Mouse (Mus musculus) olfactory bulb, adult 2 months (tissue): ENCODE results near the gene Gm29776. TPM values are rescaled to one million over a fixed set of nuclear protein-coding genes. Genes with fewer than 3 reads are reported as not detected.
A peak's percentile ranks its signal among the peaks of the same experiment; 100 is the strongest.

ENCODE experiments used
- H3K27ac ChIP-seq: fragments of 200-500 bp; 2 replicates; pipeline ENCODE4 v1.5.1; 2012; ENCODE audit warnings: low read depth, low read length; ENCODE audit not compliant: insufficient read depth
- H3K4me1 ChIP-seq: fragments of 200-500 bp; 2 replicates; pipeline ENCODE4 v1.6.1; 2012; ENCODE audit warnings: low read length; ENCODE audit not compliant: control insufficient read depth, insufficient read depth
- H3K4me3 ChIP-seq: fragments of 200-500 bp; 2 replicates; pipeline ENCODE4 v1.5.1; 2012; ENCODE audit warnings: mild to moderate bottlenecking, low read depth, low read length, moderate library complexity; ENCODE audit not compliant: insufficient read depth
- CTCF ChIP-seq: fragments of 200-500 bp; IDR thresholded peaks from 2 replicates; pipeline ENCODE4 v1.5.1; 2012; ENCODE audit warnings: low read depth, mild to moderate bottlenecking, low read length, moderate library complexity; ENCODE audit not compliant: insufficient read depth
- POLR2A ChIP-seq: fragments of 200-500 bp; IDR thresholded peaks from 2 replicates; pipeline ENCODE4 v1.6.1; 2012; ENCODE audit warnings: mild to moderate bottlenecking, low read depth, low read length, moderate library complexity; ENCODE audit not compliant: insufficient read depth
- WGBS: fragments of 180-500 bp; shearing (Covaris S2); methylation state at CpG from one replicate; pipeline ENCODE4 v1.1.7; 2018; 5-methylcytosine and 5-hydroxymethylcytosine counted together
- polyA plus RNA-seq: library from polyadenylated mRNA; stranded (reverse); fragments of >200 nt; gene quantifications from 2 replicates; pipeline ENCODE4 v1.2.4, GENCODE M21; 2012; ENCODE audit warnings: low replicate concordance; ENCODE audit not compliant: missing spikeins, insufficient read depth, insufficient read length

Gm29776 gene
- polyA plus RNA-seq, 1 experiment, result not detected

GRCm38 (mm10) chr14:54676290-54676689, 22.3 kb downstream of the Gm29776 start:
- Histone ChIP-seq H3K27ac (no peak overlapping the region), H3K4me1 (no peaks in the 10 kb centered on the region), H3K4me3 (no peak overlapping the region)
- no peak for TF ChIP-seq POLR2A
- TF ChIP-seq CTCF, result no peak
- WGBS, result 70% methylated on average over 5 of the region's 5 CpGs

GRCm38 (mm10) chr14:54674317-54674716, 24.3 kb downstream of the Gm29776 start:
- H3K4me1 ChIP-seq, result no peaks in the 10 kb centered on the region
- TF ChIP-seq POLR2A (no peak), CTCF (no peak)
- no peak overlapping the region for H3K4me3 ChIP-seq
- WGBS, result 31% methylated on average over 2 of the region's 2 CpGs
- H3K27ac ChIP-seq, result no peak overlapping the region

DNA sequence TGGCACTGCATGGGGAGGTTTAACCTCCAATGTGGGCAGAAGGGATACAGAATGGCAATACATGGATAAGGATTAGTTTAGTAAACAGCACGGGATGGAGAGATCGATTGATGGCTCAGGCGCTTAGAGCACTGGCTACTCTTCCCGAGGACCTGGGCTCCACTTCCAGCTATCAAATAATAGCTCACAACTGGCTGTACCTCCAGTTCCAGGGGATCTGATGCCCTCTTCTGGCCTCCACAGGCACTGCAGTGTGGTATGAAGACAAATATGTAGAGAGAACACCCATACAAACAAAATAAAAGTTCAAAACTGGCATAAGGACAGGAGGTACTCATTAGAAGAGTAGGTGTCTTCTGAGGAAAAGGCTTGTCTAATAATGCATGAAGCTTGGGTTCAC, 29.3 kb downstream of the Gm29776 start:
- 66% methylated on average over 4 of the region's 4 CpGs for WGBS

DNA sequence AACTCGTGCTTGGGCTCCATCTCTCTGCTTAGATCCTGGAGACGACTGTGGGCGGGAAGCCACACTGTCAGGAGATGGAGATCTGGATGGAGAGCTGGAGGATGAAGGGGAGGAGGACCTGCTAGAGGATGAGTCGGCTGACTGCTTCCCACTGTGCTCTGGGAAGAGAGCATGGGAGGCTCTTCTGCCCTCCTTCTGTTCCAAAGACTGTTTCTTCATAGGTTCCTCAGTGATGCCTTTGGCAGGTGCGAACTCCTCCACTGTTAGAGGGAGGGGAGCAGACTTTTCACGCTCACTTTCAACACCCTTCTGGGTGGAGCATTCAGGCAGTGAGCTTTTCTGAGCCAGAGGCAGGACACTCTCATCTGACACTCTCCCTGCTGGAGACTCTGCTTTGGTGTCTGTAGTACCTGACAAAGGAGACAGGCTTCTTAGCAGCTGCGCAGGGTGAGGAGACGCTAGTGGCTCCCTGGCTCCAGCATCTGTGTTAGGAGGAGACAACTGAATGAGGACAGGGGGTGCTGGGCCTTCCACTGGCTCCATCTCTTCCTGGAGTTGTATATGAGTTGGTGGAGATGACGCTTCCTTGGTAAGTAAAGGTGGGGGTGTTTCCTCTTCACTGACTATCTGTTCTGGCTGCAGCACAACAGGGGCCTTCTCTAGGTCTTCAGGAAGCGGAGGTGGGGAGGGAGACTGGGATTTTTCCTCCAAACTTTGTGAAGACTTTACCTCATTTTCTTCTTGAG, 34.0 kb downstream of the Gm29776 start:
- Histone ChIP-seq H3K4me3 (no peak overlapping the region), H3K27ac (no peak overlapping the region)
- 55% methylated on average over 10 of the region's 10 CpGs for WGBS

More for the DNA sequence above, 29.3 kb downstream of the Gm29776 start:
- Histone ChIP-seq H3K4me3 (no peak overlapping the region), H3K27ac (no peak overlapping the region), H3K4me1 (peaks cover 5% of the 10 kb centered on the region; the same call in 1 of the 2 replicates)
- TF ChIP-seq POLR2A, result no peak
- TF ChIP-seq CTCF, result no peak

DNA sequence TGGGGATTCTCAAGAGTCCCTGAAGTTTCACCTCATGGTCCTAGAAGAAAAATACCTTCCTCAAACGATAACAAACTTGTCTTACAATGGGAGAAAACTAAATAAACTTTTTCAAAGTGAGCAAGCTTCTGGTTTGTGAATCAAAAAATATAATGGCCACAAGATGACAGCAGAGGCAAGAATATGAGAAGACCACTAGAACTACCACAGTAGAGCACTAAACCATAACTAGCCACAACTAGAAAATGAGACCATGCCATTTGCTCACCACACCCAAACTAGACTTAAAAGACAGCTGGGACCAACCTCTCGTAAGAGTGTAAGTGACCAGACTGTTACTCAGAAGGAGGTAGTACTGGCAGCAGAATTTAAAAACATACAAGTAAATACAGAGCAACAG, 38.6 kb downstream of the Gm29776 start:
- 92% methylated on average over 2 of the region's 2 CpGs for WGBS
- Histone ChIP-seq H3K27ac (no peak overlapping the region), H3K4me3 (no peak overlapping the region), H3K4me1 (peaks cover 7% of the 10 kb centered on the region; the same call in 1 of the 2 replicates)
- no peak for TF ChIP-seq POLR2A
- no peak for TF ChIP-seq CTCF

More for the DNA sequence above, 34.0 kb downstream of the Gm29776 start:
- TF ChIP-seq POLR2A, result no peak
- TF ChIP-seq CTCF, result no peak
- H3K4me1 ChIP-seq, result peaks cover 7% of the 10 kb centered on the region; the same call in 1 of the 2 replicates

- WGBS, result 0% methylated on average over 12 of the region's 12 CpGs
- H3K4me3 ChIP-seq, result peak overlapping the region; percentile 76
- peak overlapping the region; percentile 93 for H3K27ac ChIP-seq
These were observed 45.1 kb downstream of the Gm29776 start for GRCm38 (mm10) chr14:54653496-54653895.

DNA sequence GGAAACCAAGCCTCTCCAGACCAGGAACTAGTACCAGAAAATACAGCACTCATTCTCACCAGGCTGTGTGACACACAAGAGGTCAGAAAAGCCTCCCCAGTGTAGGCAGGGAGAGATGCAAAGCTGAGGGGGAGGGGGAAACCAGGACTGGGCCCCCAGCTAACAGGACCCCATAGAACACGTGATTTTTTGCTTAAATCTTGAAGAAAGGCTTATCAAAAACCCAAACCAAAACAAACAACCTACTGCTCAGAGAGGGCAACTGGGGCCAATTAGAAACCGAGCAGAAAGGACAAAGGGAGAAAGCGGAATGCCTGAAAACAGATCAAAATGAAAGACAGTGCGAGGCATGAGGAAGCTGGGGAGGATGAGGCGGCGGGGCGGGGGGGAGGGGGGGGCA, 45.8 kb downstream of the Gm29776 start:
- H3K27ac ChIP-seq, result peak overlapping the region; percentile 8; the same call in 1 of the 2 replicates
- peaks cover 22% of the 10 kb centered on the region for H3K4me1 ChIP-seq
- WGBS, result 0% methylated on average over 7 of the region's 7 CpGs
- no peak for TF ChIP-seq POLR2A
- H3K4me3 ChIP-seq, result peak overlapping the region; percentile 76

More at GRCm38 (mm10) chr14:54653496-54653895, 45.1 kb downstream of the Gm29776 start:
- TF ChIP-seq POLR2A (peak; percentile 56; the same call in 1 of the 2 replicates), CTCF (0 out of 2 replicates have a peak, but pooled peaks have one; percentile 8)
- peaks cover 22% of the 10 kb centered on the region for H3K4me1 ChIP-seq

DNA sequence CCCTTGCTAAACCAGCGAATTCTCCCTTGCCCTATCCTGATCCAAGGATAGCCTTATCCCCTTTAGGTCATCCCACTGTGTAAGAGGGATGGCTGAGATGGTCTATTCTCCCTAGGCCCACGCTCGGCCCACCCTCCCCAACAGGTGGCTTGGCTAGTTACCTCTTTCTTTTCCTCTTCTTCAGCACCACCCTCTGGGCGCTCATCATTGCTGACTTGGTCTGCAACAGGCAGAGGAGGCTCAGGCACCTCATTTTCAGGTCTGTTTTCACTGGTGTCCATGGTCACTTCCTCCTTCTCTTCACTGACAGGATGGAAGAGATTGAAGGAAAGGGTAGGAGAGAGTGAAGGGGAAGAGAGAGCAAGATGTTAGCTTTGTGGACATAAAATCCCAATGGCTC, 47.1 kb downstream of the Gm29776 start:
- Histone ChIP-seq H3K27ac (no peak overlapping the region), H3K4me3 (no peak overlapping the region), H3K4me1 (peaks cover 22% of the 10 kb centered on the region)
- TF ChIP-seq POLR2A (no peak), CTCF (no peak)
- 71% methylated on average over 4 of the region's 4 CpGs for WGBS

DNA sequence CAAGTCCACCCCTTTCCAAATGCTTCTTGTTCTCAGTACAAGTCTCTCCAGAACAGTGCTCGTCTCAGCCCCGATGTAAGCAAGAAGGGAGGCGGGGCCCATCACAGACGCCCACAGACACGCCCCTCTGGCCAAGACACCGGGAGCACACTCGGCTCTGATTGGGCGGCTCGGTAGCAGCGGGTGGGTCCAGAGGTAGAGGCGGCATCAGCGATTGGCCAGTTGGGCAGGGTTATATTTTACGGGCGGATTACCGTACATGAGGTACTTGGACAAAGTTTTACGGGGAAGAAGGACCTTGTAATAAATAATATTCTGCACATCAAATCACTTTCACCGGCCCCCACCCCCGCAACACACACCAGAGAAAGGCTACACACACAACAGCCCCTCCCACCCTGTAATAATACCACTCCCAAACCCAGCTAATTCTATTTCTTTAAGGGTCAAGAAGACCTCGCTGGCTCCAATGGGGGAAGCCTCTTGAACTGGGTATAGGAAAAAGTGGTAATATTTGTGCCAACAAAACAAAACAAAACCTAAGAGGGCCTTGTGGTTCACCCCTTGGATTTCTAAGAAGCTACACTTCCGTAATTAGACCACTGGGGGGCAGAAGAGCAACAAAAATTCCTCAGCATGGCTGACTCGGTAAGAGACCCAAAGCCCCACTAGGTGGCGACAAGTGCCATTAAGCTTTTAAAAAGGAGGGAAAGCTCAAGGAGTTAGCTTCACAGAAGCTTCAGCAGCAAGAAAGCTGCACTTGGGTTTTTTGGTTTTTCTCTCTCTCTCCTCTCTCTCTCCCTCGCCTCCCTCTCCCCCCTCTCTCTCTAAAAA, 47.8 kb downstream of the Gm29776 start:
- Histone ChIP-seq H3K27ac (no peak overlapping the region), H3K4me1 (peaks cover 22% of the 10 kb centered on the region), H3K4me3 (no peak overlapping the region)
- TF ChIP-seq POLR2A, result no peak
- peak; percentile 49 for TF ChIP-seq CTCF
- WGBS, result 54% methylated on average over 23 of the region's 23 CpGs
